Mouse (Mus musculus): ENCODE measurements around the gene 2310039H08Rik. TPM values are rescaled to one million over a fixed set of nuclear protein-coding genes. Genes with fewer than 3 reads are reported as not detected.
A peak's percentile ranks its signal among the peaks of the same experiment; 100 is the strongest.

Gene 2310039H08Rik
- polyA plus RNA-seq, 1 experiment from 2014 or later = 54.8 TPM

- WGBS = 91% methylated on average over 6 of the region's 6 CpGs
- Histone ChIP-seq H3K4me2 (replicated peaks) (no peak overlapping the region), H3K27me3 (no peaks in the 10 kb centered on the region), H3K36me3 (peaks cover 42% of the 10 kb centered on the region), H3K9ac (no peak overlapping the region), H3K4me1 (no peaks in the 10 kb centered on the region), H3K9me3 (no peaks in the 10 kb centered on the region), H3K27ac (no peak overlapping the region), H3K4me3 (no peak overlapping the region)
- no peak for ATAC-seq (ENCODE audit: insufficient number of reproducible peaks, insufficient read depth, low FRiP score, low TSS enrichment)
These were observed 31.1 kb upstream of the 2310039H08Rik start for GRCm38 (mm10) chr17:46741305-46741704.

GRCm38 (mm10) chr17:46742986-46743385 lies 29.4 kb upstream of the 2310039H08Rik start:
- Histone ChIP-seq H3K9ac (no peak overlapping the region), H3K27me3 (no peaks in the 10 kb centered on the region), H3K36me3 (peaks cover 40% of the 10 kb centered on the region), H3K27ac (no peak overlapping the region), H3K4me3 (no peak overlapping the region), H3K4me2 (replicated peaks) (no peak overlapping the region), H3K9me3 (no peaks in the 10 kb centered on the region), H3K4me1 (no peaks in the 10 kb centered on the region)
- no peak for ATAC-seq (ENCODE audit: insufficient number of reproducible peaks, insufficient read depth, low FRiP score, low TSS enrichment)
- WGBS = 90% methylated on average over 9 of the region's 9 CpGs

GRCm38 (mm10) chr17:46745506-46745905 lies 26.9 kb upstream of the 2310039H08Rik start:
- H3K4me3 ChIP-seq = no peak overlapping the region
- H3K9ac ChIP-seq = no peak overlapping the region
- WGBS = 75% methylated on average over 2 of the region's 2 CpGs
- no peak for ATAC-seq (ENCODE audit: insufficient number of reproducible peaks, insufficient read depth, low FRiP score, low TSS enrichment)
- H3K9me3 ChIP-seq = no peaks in the 10 kb centered on the region
- H3K36me3 ChIP-seq = peaks cover 40% of the 10 kb centered on the region
- H3K27ac ChIP-seq = no peak overlapping the region
- H3K4me1 ChIP-seq = peaks cover 1% of the 10 kb centered on the region; the same call in 1 of the 2 replicates
- no peak overlapping the region for H3K4me2 ChIP-seq (replicated peaks)
- H3K27me3 ChIP-seq = no peaks in the 10 kb centered on the region

GRCm38 (mm10) chr17:46747234-46747633 lies 25.2 kb upstream of the 2310039H08Rik start:
- ATAC-seq (ENCODE audit: insufficient number of reproducible peaks, insufficient read depth, low FRiP score, low TSS enrichment) = no peak
- H3K36me3 ChIP-seq = peaks cover 40% of the 10 kb centered on the region
- no peak overlapping the region for H3K9ac ChIP-seq
- no peaks in the 10 kb centered on the region for H3K27me3 ChIP-seq
- WGBS = 80% methylated on average over 8 of the region's 8 CpGs
- H3K27ac ChIP-seq = no peak overlapping the region
- H3K4me3 ChIP-seq = no peak overlapping the region
- H3K9me3 ChIP-seq = no peaks in the 10 kb centered on the region
- H3K4me1 ChIP-seq = peaks cover 8% of the 10 kb centered on the region; the same call in 1 of the 2 replicates
- H3K4me2 ChIP-seq (replicated peaks) = no peak overlapping the region

- 92% methylated on average over 2 of the region's 2 CpGs for WGBS
- Histone ChIP-seq H3K4me2 (replicated peaks) (no peak overlapping the region), H3K4me3 (no peak overlapping the region), H3K36me3 (peaks cover 36% of the 10 kb centered on the region), H3K4me1 (peaks cover 8% of the 10 kb centered on the region; the same call in 1 of the 2 replicates), H3K27me3 (no peaks in the 10 kb centered on the region), H3K27ac (no peak overlapping the region), H3K9ac (no peak overlapping the region), H3K9me3 (no peaks in the 10 kb centered on the region)
- ATAC-seq (ENCODE audit: insufficient number of reproducible peaks, insufficient read depth, low FRiP score, low TSS enrichment) = no peak
These were observed 24.6 kb upstream of the 2310039H08Rik start for GRCm38 (mm10) chr17:46747806-46748205.

- Histone ChIP-seq H3K36me3 (peaks cover 21% of the 10 kb centered on the region), H3K4me3 (no peak overlapping the region), H3K4me2 (replicated peaks) (no peak overlapping the region), H3K9ac (no peak overlapping the region), H3K9me3 (no peaks in the 10 kb centered on the region), H3K4me1 (peaks cover 8% of the 10 kb centered on the region; the same call in 1 of the 2 replicates), H3K27me3 (no peaks in the 10 kb centered on the region), H3K27ac (no peak overlapping the region)
- no peak for ATAC-seq (ENCODE audit: insufficient number of reproducible peaks, insufficient read depth, low FRiP score, low TSS enrichment)
- 89% methylated on average over 5 of the region's 5 CpGs for WGBS
These were observed 23.2 kb upstream of the 2310039H08Rik start for GRCm38 (mm10) chr17:46749282-46749681.

- ATAC-seq (ENCODE audit: insufficient number of reproducible peaks, insufficient read depth, low FRiP score, low TSS enrichment) = no peak
- peak overlapping the region; percentile 73 for H3K4me2 ChIP-seq (replicated peaks)
These were observed 21.9 kb upstream of the 2310039H08Rik start for GRCm38 (mm10) chr17:46750580-46750979.

GRCm38 (mm10) chr17:46751056-46751793 lies 21.2 kb upstream of the 2310039H08Rik start:
- 23% methylated on average over 16 of the region's 16 CpGs for WGBS
- Histone ChIP-seq H3K27ac (peak overlapping the region; percentile 91), H3K4me2 (replicated peaks) (peak overlapping the region; percentile 73), H3K9ac (peak overlapping the region; percentile 67), H3K27me3 (no peaks in the 10 kb centered on the region), H3K4me3 (peak overlapping the region; percentile 72), H3K9me3 (no peaks in the 10 kb centered on the region), H3K36me3 (peaks cover 9% of the 10 kb centered on the region; the same call in 1 of the 2 replicates), H3K4me1 (peaks cover 9% of the 10 kb centered on the region; the same call in 1 of the 2 replicates)
- ATAC-seq (ENCODE audit: insufficient number of reproducible peaks, insufficient read depth, low FRiP score, low TSS enrichment) = no peak; the same call in 1 of the 2 replicates

More at GRCm38 (mm10) chr17:46750580-46750979, 21.9 kb upstream of the 2310039H08Rik start:
- H3K27ac ChIP-seq = no peak overlapping the region
- 93% methylated on average over 4 of the region's 4 CpGs for WGBS
- H3K4me3 ChIP-seq = no peak overlapping the region
- peaks cover 8% of the 10 kb centered on the region; the same call in 1 of the 2 replicates for H3K4me1 ChIP-seq
- no peaks in the 10 kb centered on the region for H3K27me3 ChIP-seq
- H3K9me3 ChIP-seq = no peaks in the 10 kb centered on the region
- H3K9ac ChIP-seq = peak overlapping the region; percentile 67; the same call in 1 of the 2 replicates
- H3K36me3 ChIP-seq = peaks cover 15% of the 10 kb centered on the region

- peaks cover 3% of the 10 kb centered on the region; the same call in 1 of the 2 replicates for H3K36me3 ChIP-seq
- H3K27me3 ChIP-seq = no peaks in the 10 kb centered on the region
- peak; percentile 98 for ATAC-seq (ENCODE audit: insufficient number of reproducible peaks, insufficient read depth, low FRiP score, low TSS enrichment)
- H3K27ac ChIP-seq = peak within 1 kb of the TSS; percentile 91
- peak within 1 kb of the TSS; percentile 73 for H3K4me2 ChIP-seq (replicated peaks)
- H3K4me1 ChIP-seq = peaks cover 16% of the 10 kb centered on the region; the same call in 1 of the 2 replicates
- under 1% methylated on average over 57 of the region's 58 CpGs for WGBS
- H3K4me3 ChIP-seq = peak within 1 kb of the TSS; percentile 72
- H3K9ac ChIP-seq = peak within 1 kb of the TSS; percentile 67
- no peaks in the 10 kb centered on the region for H3K9me3 ChIP-seq
These were observed 20.5 kb upstream of the 2310039H08Rik start, which contains the start of gene Cnpy3 for GRCm38 (mm10) chr17:46751794-46752556. Gene Cnpy3, minus strand, starts transcription at chr17:46752214.

GRCm38 (mm10) chr17:46758753-46759152 lies 13.7 kb upstream of the 2310039H08Rik start:
- 0 out of 2 replicates have a peak, but pooled peaks cover 9% of the 10 kb centered on the region for H3K4me1 ChIP-seq
- WGBS = 82% methylated on average over 12 of the region's 12 CpGs
- no peaks in the 10 kb centered on the region for H3K36me3 ChIP-seq
- H3K4me2 ChIP-seq (replicated peaks) = no peak overlapping the region
- H3K27ac ChIP-seq = no peak overlapping the region
- no peak overlapping the region for H3K9ac ChIP-seq
- no peaks in the 10 kb centered on the region for H3K9me3 ChIP-seq
- H3K4me3 ChIP-seq = no peak overlapping the region
- no peaks in the 10 kb centered on the region for H3K27me3 ChIP-seq
- no peak for ATAC-seq (ENCODE audit: insufficient number of reproducible peaks, insufficient read depth, low FRiP score, low TSS enrichment)

- Histone ChIP-seq H3K9me3 (no peaks in the 10 kb centered on the region), H3K27me3 (no peaks in the 10 kb centered on the region), H3K4me2 (replicated peaks) (no peak within 1 kb of the TSS), H3K9ac (no peak within 1 kb of the TSS), H3K27ac (no peak within 1 kb of the TSS), H3K4me1 (no peaks in the 10 kb centered on the region), H3K36me3 (no peaks in the 10 kb centered on the region), H3K4me3 (no peak within 1 kb of the TSS)
- WGBS = 53% methylated on average over 2 of the region's 2 CpGs
- ATAC-seq (ENCODE audit: insufficient number of reproducible peaks, insufficient read depth, low FRiP score, low TSS enrichment) = no peak
These were observed 8.9 kb upstream of the 2310039H08Rik start, which contains the start of gene Ptcra for GRCm38 (mm10) chr17:46763544-46763943. Gene Ptcra, minus strand, starts transcription at chr17:46763712.
